Mouse (Mus musculus) thymus, postnatal 25 days (tissue): ENCODE data around the gene Pax2.

Source experiments
- DNase-seq: peaks from one replicate; pipeline ENCODE4 v3.0.0; 2022

Pax2 gene

GRCm38 (mm10) chr19:44755693-44756420, at the start of gene Pax2:
Pax2 (plus strand) TSS chr19:44756045.
- DNase-seq = no peak

DNA sequence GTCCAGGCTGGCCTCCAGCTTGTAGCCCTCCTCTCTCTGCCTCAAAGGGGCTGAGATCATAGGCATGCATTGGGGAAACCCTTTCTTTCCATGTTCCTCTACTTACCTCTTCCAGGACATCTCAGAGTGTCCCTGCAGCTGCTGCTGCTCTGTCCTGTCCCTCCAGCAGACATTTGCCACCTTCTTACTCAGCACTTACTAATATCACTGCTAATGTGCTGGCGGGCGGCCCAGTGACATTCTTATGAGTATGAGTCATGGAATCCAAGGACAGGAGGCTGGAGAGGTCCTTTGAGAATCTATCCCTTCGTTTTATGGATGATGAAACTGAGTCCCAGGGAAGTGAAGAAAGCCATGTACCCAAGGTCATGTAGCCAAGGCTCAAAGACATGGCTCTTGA, 47.0 kb upstream of the Pax2 start:
- DNase-seq = no peak

DNA sequence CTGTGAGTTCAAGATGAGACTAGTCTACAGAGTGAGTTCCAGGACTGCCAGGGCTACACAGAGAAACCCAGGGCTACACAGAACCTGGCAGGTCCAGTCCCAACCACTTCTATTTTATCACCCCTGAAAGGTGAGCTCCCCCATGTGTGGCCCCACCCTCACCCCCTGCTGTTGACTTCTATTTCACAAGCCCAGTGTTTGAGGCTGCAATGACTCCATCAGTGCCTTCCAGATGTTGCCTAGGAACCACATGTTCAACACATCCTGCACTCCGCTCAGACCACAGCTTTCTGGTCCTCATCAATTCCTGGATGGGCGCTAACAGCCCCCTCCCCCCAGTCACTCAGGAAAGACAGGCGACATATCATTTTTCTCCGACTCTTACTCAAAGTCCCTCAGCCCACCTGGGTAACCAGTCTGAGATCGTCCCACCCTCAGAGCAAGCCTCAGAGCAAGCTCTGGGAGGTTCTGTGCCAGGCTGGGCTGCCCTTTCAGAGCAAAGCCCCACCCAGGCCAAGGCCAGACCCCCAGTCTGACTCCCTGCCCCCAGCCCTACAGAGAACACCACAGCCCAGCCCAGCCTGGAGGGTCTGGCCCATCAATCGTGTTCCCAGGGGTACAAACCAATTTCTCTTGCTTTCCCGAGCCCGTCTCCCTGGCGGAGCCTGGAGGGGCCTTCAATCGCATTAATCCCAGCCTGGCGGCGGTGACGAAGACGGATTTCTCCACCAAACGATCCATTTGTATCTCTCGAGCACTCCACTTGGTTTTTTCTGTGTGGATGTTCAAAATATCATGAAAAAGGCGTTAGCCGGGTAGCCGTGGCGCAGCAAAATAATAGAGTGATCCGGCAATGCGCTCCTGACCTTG, 38.9 kb upstream of the Pax2 start:
- DNase-seq = no peak

GRCm38 (mm10) chr19:44719292-44720193, 36.3 kb upstream of the Pax2 start:
- DNase-seq = no peak

DNA sequence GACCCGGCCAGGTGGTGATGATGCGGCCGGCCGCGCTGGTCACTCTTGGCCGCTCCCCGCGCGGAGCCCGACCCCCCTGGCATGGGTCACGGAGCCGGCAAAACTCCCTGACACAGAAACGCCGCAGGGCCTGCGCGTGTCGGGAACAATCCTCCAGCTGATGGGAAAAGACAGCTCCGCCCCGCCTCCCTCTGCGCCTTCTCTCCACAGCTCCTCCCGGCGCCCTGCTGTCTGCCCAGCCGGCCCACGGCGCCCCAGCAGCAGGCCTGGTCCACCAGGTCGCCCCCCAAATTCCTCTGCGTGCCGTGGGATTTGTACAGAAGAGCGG, 35.7 kb upstream of the Pax2 start:
- DNase-seq = no peak

- no peak for DNase-seq
These were observed 32.0 kb upstream of the Pax2 start for GRCm38 (mm10) chr19:44723611-44724440.

DNA sequence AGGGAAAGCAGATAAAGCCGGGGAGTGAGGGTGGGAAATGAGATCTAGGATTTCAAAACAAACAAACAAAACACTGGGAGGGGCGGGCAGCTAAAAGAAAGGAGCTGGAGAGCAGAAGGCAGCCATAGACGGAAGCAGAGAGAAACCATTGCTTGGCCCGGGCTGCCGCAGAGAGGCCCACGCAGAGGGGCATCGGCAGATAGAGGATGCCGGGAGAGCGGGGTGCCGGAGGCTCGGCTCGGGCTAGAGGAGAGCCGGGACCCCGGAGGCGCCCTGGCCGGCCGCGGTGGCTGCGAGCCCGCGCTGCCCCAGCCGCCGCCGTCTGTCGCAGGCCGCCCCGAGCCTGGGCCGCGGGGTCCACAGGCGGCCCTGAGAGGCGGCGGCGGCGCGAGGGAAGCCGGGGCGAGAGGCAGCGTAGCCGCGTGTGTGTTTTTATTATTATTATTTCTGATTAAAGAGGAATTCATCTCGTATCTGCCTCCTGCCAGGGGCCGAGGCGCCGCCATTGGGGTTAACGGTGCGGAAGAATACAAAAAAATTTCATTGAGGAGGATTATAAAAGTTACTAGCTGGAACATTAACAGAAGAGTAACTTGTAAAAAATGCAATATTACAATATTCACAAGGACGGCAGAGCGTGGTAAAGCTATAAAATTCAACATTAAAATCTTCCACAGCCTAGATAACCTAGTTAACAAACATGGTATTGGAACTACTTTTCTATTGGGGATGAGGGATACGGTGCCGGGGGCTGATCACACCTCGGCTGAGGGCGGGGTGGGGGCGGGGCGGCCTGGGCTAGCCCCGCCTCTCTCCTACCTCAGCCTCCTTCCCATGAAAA, 29.7 kb upstream of the Pax2 start:
- no peak for DNase-seq

DNA sequence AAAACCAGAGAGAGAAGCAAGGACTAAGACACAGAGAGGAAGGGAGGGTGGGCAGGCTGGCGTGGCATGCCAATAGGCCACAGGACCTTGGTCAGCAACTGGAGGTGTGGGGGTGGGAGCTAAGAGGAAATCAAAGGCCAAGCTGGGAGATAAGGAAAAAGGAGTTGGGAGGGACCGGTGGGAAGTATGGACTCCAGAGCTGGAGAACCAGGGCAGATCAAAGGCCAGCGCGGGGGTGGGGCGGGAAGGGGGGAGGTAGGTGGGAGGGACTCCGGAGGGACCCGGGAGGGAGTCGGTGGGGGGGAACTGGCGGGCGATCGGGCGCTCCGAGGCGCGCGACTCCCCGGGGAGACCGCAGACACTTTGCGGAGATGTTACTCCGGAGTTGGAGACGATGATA, 21.7 kb upstream of the Pax2 start:
- DNase-seq = no peak

GRCm38 (mm10) chr19:44734682-44735081, 21.2 kb upstream of the Pax2 start:
- DNase-seq = no peak

DNA sequence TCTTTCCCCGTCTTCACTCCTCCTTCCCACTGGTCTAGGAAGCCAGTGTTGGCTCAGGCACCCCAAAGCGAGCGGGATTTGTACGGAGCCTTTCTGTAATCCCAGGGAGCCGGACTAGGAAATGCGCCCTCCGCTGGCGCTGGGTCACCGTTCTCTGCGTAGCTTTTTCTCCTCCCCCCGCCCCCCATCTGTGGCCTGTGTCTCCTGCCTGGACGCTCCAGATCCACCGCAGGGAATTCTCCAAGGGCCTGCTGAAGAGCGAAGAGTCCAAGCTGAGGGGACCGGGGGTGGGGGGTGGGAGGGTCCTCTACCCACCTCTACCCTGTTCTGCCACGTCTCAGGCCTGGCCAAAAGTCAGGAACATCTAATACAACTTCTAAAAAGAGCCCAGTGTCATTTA, 15.5 kb upstream of the Pax2 start:
- DNase-seq = no peak

GRCm38 (mm10) chr19:44741091-44741763, 14.6 kb upstream of the Pax2 start:
- DNase-seq = no peak

- no peak for DNase-seq
These were observed 14.1 kb upstream of the Pax2 start for GRCm38 (mm10) chr19:44741764-44742127.

DNA sequence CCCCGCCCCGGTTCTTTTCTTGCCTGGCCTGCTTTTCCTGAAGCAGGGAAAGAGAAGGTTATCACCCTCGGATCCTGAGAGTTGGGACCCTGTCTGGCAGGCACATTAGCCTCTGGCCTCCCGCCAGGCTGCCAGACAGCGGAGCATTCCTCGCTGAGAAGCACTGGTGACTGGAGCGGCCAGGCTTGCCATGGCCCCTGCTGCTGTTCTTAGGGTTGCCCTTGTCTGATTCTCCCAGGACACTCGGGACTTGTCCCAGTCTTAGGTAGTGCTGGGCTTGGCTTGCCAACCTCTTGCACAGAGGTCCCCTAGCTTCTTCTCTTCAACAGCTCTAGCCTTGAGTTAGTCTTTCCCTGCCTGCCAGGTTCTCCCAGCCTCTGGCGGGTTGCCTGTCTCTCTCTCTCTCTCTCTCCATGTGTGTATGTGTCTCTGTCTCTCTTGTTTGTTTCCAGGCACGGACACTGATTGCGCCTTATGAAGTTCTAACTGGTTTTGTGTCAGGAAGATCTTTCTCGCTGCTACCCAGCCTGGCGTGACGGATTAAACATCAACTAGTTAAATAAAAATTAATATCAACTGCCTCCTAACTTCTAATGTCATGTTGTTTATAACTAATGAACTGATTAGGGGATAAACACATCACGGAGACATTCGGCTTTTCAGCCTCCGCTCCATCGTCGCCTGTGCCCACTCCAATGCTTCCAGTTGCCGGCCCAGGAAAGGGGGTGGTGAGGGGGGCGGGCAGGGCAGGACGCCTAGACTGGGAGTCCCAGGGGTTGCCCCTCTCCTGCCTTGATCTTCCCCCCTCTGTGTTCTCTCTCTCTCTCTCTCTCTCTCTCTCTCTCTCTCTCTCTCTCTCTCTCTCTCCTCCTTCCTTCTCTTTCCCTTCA, 13.5 kb upstream of the Pax2 start:
- no peak for DNase-seq

GRCm38 (mm10) chr19:44743021-44743415, 12.8 kb upstream of the Pax2 start:
- DNase-seq = no peak

- DNase-seq = no peak
These were observed 11.8 kb upstream of the Pax2 start for GRCm38 (mm10) chr19:44743961-44744520.

DNA sequence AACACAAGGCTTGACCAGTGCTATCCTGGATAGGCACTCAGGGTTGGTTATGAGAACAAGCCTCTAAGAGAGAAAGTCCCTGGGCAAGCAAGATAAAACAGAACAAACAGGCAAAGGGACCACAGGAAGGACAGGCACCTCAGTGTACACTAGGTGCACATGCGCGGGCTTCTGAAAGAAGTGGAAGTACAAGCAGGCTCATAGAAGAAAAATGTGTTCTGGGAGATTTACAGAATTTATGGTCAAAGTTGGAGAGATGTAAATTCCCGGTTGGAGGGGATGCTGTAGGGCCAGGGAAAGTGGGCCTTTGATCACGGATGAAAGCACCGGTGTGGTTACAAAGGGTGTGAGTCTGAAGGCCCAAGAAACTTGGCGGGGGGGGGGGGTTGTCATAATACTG, 10.1 kb upstream of the Pax2 start:
- DNase-seq = no peak

DNA sequence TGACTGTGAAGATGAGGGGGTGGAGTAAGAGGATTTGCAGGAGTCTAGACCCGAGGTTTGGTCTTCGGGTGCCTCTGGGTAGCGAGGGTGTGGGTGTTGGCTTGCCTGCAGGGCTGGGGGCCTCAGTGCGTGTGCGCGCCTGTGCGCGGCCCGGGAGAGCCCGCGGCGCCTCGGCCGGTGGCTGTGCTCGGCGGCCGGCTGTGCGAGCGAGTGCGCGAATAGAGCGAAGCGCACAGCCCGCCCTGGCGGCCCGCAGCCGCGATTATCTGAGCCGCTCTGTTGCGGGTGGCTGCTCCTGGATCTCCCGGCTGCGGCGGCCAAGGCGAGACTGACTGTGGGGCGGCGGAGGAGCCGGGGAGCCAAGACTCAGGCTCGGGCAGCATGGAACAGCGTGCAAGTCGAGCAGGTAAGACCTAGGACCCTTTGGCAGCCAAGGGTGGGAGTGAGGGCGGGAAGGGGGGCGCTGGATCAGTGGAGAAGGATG, 9.3 kb upstream of the Pax2 start:
- DNase-seq = no peak

DNA sequence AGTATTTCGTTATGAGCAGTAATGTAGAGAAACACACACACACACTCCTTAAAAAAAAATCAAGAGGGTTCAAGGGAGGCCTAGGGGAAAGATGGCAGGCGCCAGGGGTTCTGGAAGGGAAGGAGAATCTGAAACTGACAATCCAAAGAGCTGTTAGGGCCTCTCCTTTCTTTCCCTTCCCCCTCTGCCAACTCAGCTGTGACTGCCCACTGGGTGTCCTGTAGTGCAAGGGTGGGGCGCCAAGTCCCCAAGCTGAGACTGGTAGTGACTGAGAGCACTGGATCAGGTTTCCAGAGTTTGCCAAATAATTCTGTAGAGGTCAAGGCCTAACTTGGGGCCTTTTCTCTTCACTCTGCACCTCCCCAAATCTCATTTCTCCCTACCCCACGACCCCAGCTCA, 8.4 kb upstream of the Pax2 start:
- DNase-seq = no peak

GRCm38 (mm10) chr19:44748271-44748670, 7.6 kb upstream of the Pax2 start:
- DNase-seq = no peak
